Comparison of ENCODE assay signal across 8 mouse cellular contexts in the genomic region with DNA sequence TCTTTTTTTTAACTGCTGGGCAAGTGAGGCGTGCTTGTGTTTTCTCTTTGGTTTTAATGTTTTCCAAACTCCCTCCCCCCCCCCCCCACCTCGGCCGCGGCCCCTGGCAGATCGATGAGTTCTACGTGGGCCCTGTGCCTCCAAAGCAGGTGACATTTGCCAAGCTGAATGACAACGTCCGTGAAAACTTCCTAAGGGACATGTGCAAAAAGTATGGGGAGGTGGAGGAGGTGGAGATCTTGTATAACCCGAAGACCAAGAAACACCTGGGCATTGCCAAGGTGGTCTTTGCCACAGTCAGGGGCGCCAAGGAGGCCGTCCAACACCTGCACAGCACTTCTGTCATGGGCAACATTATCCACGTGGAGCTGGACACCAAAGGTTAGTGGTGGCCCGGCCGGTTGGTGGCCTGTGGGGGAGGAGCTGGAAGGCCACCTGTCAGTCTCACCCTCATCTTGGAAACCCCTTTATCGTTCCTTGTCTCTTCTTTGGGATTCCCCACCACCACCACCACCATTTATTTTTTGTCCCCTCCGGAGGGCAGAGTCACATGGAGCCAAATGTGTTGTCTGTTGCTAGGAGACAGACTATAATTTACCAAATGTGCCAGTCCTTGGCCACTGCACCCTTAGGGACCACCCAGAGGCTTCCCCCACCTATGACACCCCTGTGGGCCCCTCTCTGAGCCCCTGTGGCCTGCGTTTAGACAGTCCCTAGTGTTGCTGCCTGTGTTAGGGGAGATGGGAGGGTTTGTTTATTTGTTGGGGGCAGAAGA. TPM values are rescaled to one million over a fixed set of nuclear protein-coding genes. Genes with fewer than 3 reads are reported as not detected.
A peak's percentile ranks its signal among the peaks of the same experiment; 100 is the strongest.
DNase-seq lines count a peak whose midpoint lies in the region; ATAC-seq and TF ChIP-seq lines count a peak whose summit lies in the region.

No protein-coding gene starts in this region.

- TF ChIP-seq CTCF in thymus, adult 2 months (IDR thresholded peaks at IDR 0.05; ENCODE audit: borderline replicate concordance, control insufficient read depth, extremely low read depth, insufficient read depth, low read length, poor library complexity) = no peak
- no peak for TF ChIP-seq CTCF in olfactory bulb, adult 2 months (IDR thresholded peaks at IDR 0.05; ENCODE audit: insufficient read depth, low read depth, low read length)

- ATAC-seq in limb, embryonic 11.5 days (ENCODE audit: insufficient number of reproducible peaks, low FRiP score, low TSS enrichment, low read depth) = no peak

- no peaks in the 10 kb centered on the region for H3K27me3 ChIP-seq in thymus, adult 2 months (ENCODE audit: control insufficient read depth, insufficient read depth, low read length)
- no peaks in the 10 kb centered on the region for H3K27me3 ChIP-seq in limb, embryonic 11.5 days (ENCODE audit: control insufficient read depth, insufficient read depth, low read length)

- TF ChIP-seq POLR2A in thymus, adult 2 months (IDR thresholded peaks at IDR 0.05; ENCODE audit: control insufficient read depth, extremely low read depth, insufficient read depth, low read length, poor library complexity) = no peak
- no peak for TF ChIP-seq POLR2A in olfactory bulb, adult 2 months (IDR thresholded peaks at IDR 0.05; ENCODE audit: insufficient read depth, low read depth, low read length)

- H3K4me3 ChIP-seq in thymus, adult 2 months (ENCODE audit: control insufficient read depth, insufficient read depth, low read length) = peak overlapping the region; percentile 50
- peak overlapping the region; percentile 95 for H3K4me3 ChIP-seq in limb, embryonic 11.5 days (ENCODE audit: low read depth, low read length)
- H3K4me3 ChIP-seq in olfactory bulb, adult 2 months (ENCODE audit: insufficient read depth, low read depth, low read length) = peak overlapping the region; percentile 94

- WGBS in thymus, adult 2 months = 7% methylated on average over 17 of the region's 17 CpGs
- 7% methylated on average over 17 of the region's 17 CpGs for WGBS in limb, embryonic 11.5 days
- 3% methylated on average over 17 of the region's 17 CpGs for WGBS in olfactory bulb, adult 2 months

- H3K36me3 ChIP-seq in thymus, adult 2 months (ENCODE audit: control insufficient read depth, insufficient read depth, low read length) = peaks cover 28% of the 10 kb centered on the region
- peaks cover 24% of the 10 kb centered on the region for H3K36me3 ChIP-seq in limb, embryonic 11.5 days (ENCODE audit: control insufficient read depth, insufficient read depth, low read length)

- H3K9me3 ChIP-seq in limb, embryonic 11.5 days (ENCODE audit: control insufficient read depth, low read length) = no peaks in the 10 kb centered on the region

- peak; percentile 21 to 35 for DNase-seq in cerebellum, adult 18-20 months
- no peak for DNase-seq in cerebellum, postnatal 14 days
- no peak for DNase-seq in thymus, adult 2 months
- DNase-seq in thymus, postnatal 4 days = no peak
- no peak for DNase-seq in limb, embryonic 11.5 days (ENCODE audit: low spot score)
- DNase-seq in left cerebral cortex, adult 9 months (ENCODE audit: low spot score in 2 of 2) = no peak
- no peak for DNase-seq in c-Kit-positive CD71-positive TER-119-positive erythroid progenitor cells, embryonic 14.5 days (ENCODE audit: low spot score)

- H3K27ac ChIP-seq in thymus, adult 2 months (ENCODE audit: control insufficient read depth, insufficient read depth, low read length) = peak overlapping the region; percentile 9; the same call in 1 of the 2 replicates
- H3K27ac ChIP-seq in limb, embryonic 11.5 days (replicated peaks; ENCODE audit: low read depth, low read length) = 0 out of 2 replicates have a peak overlapping the region, but pooled peaks have one; percentile 18
- H3K27ac ChIP-seq in olfactory bulb, adult 2 months (ENCODE audit: insufficient read depth, low read depth, low read length) = no peak overlapping the region

- peaks cover 41% of the 10 kb centered on the region for H3K4me1 ChIP-seq in thymus, adult 2 months (replicated peaks; ENCODE audit: control insufficient read depth, insufficient read depth, low read length)
- peaks cover 31% of the 10 kb centered on the region for H3K4me1 ChIP-seq in limb, embryonic 11.5 days (ENCODE audit: control insufficient read depth, insufficient read depth, low read length)
- peaks cover 40% of the 10 kb centered on the region for H3K4me1 ChIP-seq in olfactory bulb, adult 2 months (ENCODE audit: control insufficient read depth, insufficient read depth, low read length)

- peak overlapping the region; percentile 100 for H3K4me2 ChIP-seq in limb, embryonic 11.5 days (ENCODE audit: low read depth, severe bottlenecking)

- H3K9ac ChIP-seq in limb, embryonic 11.5 days (ENCODE audit: low read length) = peak overlapping the region; percentile 40; the same call in 1 of the 2 replicates

RNA-seq across cellular contexts. Expression of a gene that starts 2.2 kb away (rescaled TPM):
- 45.5 and 66.9 TPM in 2 replicates for polyA plus RNA-seq in thymus, adult 2 months (2012; rRNA removed)
- polyA plus RNA-seq in limb, embryonic 11.5 days (2014; fragmentation: Nextera tagmentation; extraction: Ambion mirVana) = 12.0 and 14.0 TPM in 2 replicates
- not detected in 2 replicates for polyA plus RNA-seq in olfactory bulb, adult 2 months (2012; ENCODE audit: insufficient read depth, insufficient read length, low replicate concordance, missing spikeins)

RNA-seq across cellular contexts. Expression of a gene that starts 11.7 kb away (rescaled TPM):
- 45.1 and 51.9 TPM in 2 replicates for polyA plus RNA-seq in thymus, adult 2 months (2012; rRNA removed)
- 2.9 and 3.6 TPM in 2 replicates for polyA plus RNA-seq in limb, embryonic 11.5 days (2014; fragmentation: Nextera tagmentation; extraction: Ambion mirVana)
- not detected in 2 replicates for polyA plus RNA-seq in olfactory bulb, adult 2 months (2012; ENCODE audit: insufficient read depth, insufficient read length, low replicate concordance, missing spikeins)

RNA-seq across cellular contexts. Expression of a gene that starts 25.1 kb away (rescaled TPM):
- 32.7 and 34.7 TPM in 2 replicates for polyA plus RNA-seq in thymus, adult 2 months (2012; rRNA removed)
- 82.6 and 85.8 TPM in 2 replicates for polyA plus RNA-seq in limb, embryonic 11.5 days (2014; fragmentation: Nextera tagmentation; extraction: Ambion mirVana)
- polyA plus RNA-seq in olfactory bulb, adult 2 months (2012; ENCODE audit: insufficient read depth, insufficient read length, low replicate concordance, missing spikeins) = not detected in 2 replicates

RNA-seq across cellular contexts. Expression of a gene that starts 38.4 kb away (rescaled TPM):
- polyA plus RNA-seq in thymus, adult 2 months (2012; rRNA removed) = 1.5 and 6.0 TPM in 2 replicates
- polyA plus RNA-seq in limb, embryonic 11.5 days (2014; fragmentation: Nextera tagmentation; extraction: Ambion mirVana) = not detected in 2 replicates
- polyA plus RNA-seq in olfactory bulb, adult 2 months (2012; ENCODE audit: insufficient read depth, insufficient read length, low replicate concordance, missing spikeins) = not detected in 2 replicates

Comparison
In these comparisons a context has a peak if more than half of its experiments do, and no peak if none do; other contexts are left out.
1. DNase-seq: peak in cerebellum, adult 18-20 months (2 of 2); none in cerebellum, postnatal 14 days (0 of 2), thymus, adult 2 months (single experiment), thymus, postnatal 4 days (single experiment), limb, embryonic 11.5 days (single experiment), left cerebral cortex, adult 9 months (0 of 2) and c-Kit-positive CD71-positive TER-119-positive erythroid progenitor cells, embryonic 14.5 days (single experiment).
2. RNA of a gene that starts 11.7 kb away (polyA plus RNA-seq): 45.1 to 51.9 TPM in thymus, adult 2 months; 2.9 to 3.6 TPM in limb, embryonic 11.5 days and not detected in olfactory bulb, adult 2 months; every median in the first group is over 10 times any median in the second.
3. Peak in every context shown above with its lines, with median percentiles within 50 percentile points of each other: H3K4me3 ChIP-seq.